In genomic region chr2:169621201-169621710, GRCm38 (mm10) we compare ENCODE assay signal across 10 mouse cellular contexts. TPM values are rescaled to one million over a fixed set of nuclear protein-coding genes. Genes with fewer than 3 reads are reported as not detected.
DNase-seq lines count a peak whose midpoint lies in the region; ATAC-seq lines count a peak whose summit lies in the region.
"Had no signal": no experiment of that assay in that cellular context is flagged by ENCODE, and none has a peak within 500 bp of the region (broad histone marks: within the 10 kb centered on the region; RNA-seq: fewer than 3 reads in every experiment).

No protein-coding gene starts in this region.

- DNase-seq in heart, embryonic 10.5 days (ENCODE audit: low spot score): no peak
- DNase-seq in heart, postnatal 36 days: no peak
- DNase-seq in embryo, embryonic 10 days (ENCODE audit: low spot score): peak; percentile 84
- peak; percentile 63 for DNase-seq in hindbrain, embryonic 14.5 days (ENCODE audit: low spot score)
- DNase-seq in spleen, postnatal 14 days (ENCODE audit: low spot score in 2 of 2): no peak
- DNase-seq in right cerebral cortex, postnatal 4 days: no peak

- no peak overlapping the region for H3K9ac ChIP-seq in hindbrain, embryonic 14.5 days
- no peak overlapping the region for H3K9ac ChIP-seq in limb, embryonic 15.5 days
- H3K9ac ChIP-seq in stomach, embryonic 16.5 days (ENCODE audit: low read length): peak overlapping the region; percentile 59

- H3K27me3 ChIP-seq in heart, embryonic 10.5 days (ENCODE audit: insufficient read depth, poor library complexity, severe bottlenecking): no peaks in the 10 kb centered on the region
- H3K27me3 ChIP-seq in hindbrain, embryonic 14.5 days (ENCODE audit: control insufficient read depth, insufficient read depth, low read length): no peaks in the 10 kb centered on the region
- H3K27me3 ChIP-seq in limb, embryonic 15.5 days: no peaks in the 10 kb centered on the region
- no peaks in the 10 kb centered on the region for H3K27me3 ChIP-seq in stomach, embryonic 16.5 days (ENCODE audit: control insufficient read depth, insufficient read depth, low read length)
- H3K27me3 ChIP-seq: Patski had no signal

- H3K36me3 ChIP-seq in heart, embryonic 10.5 days: no peaks in the 10 kb centered on the region
- no peaks in the 10 kb centered on the region for H3K36me3 ChIP-seq in hindbrain, embryonic 14.5 days (replicated peaks; ENCODE audit: control insufficient read depth, insufficient read depth)
- no peaks in the 10 kb centered on the region for H3K36me3 ChIP-seq in limb, embryonic 15.5 days
- H3K36me3 ChIP-seq in stomach, embryonic 16.5 days (ENCODE audit: control insufficient read depth, insufficient read depth, low read length): no peaks in the 10 kb centered on the region

- peak overlapping the region; percentile 79 for H3K27ac ChIP-seq in heart, embryonic 10.5 days
- no peak overlapping the region for H3K27ac ChIP-seq in hindbrain, embryonic 14.5 days
- H3K27ac ChIP-seq in limb, embryonic 15.5 days: no peak overlapping the region
- no peak overlapping the region; the same call in 1 of the 2 replicates for H3K27ac ChIP-seq in stomach, embryonic 16.5 days (ENCODE audit: low read length)

- no peak for ATAC-seq in hindbrain, embryonic 14.5 days (ENCODE audit: low FRiP score)
- peak; percentile 67; the same call in 1 of the 2 replicates for ATAC-seq in limb, embryonic 15.5 days (ENCODE audit: insufficient number of reproducible peaks, low FRiP score, low TSS enrichment, low read depth)
- peak; percentile 73 for ATAC-seq in stomach, embryonic 16.5 days (ENCODE audit: insufficient read depth, low FRiP score)
- ATAC-seq: Patski had no signal

- peak overlapping the region; percentile 29 for H3K4me2 ChIP-seq in hindbrain, embryonic 14.5 days (replicated peaks)
- H3K4me2 ChIP-seq in limb, embryonic 15.5 days: peak overlapping the region; percentile 58
- peak overlapping the region; percentile 59 for H3K4me2 ChIP-seq in stomach, embryonic 16.5 days (ENCODE audit: low read depth, low read length)

- intact Hi-C loops in heart, postnatal 36 days (cut with DNase I): loop anchor here (5.0 kb wide), 1 partner anchor 559 kb away; no protein-coding TSS in a partner anchor

- peak overlapping the region; percentile 22; the same call in 1 of the 2 replicates for H3K4me3 ChIP-seq in heart, embryonic 10.5 days
- no peak overlapping the region for H3K4me3 ChIP-seq in hindbrain, embryonic 14.5 days (replicated peaks; ENCODE audit: low read length)
- peak overlapping the region; percentile 32 for H3K4me3 ChIP-seq in limb, embryonic 15.5 days
- H3K4me3 ChIP-seq in stomach, embryonic 16.5 days (replicated peaks; ENCODE audit: low read length): peak overlapping the region; percentile 27

- H3K4me1 ChIP-seq in heart, embryonic 10.5 days: peaks cover 27% of the 10 kb centered on the region
- H3K4me1 ChIP-seq in hindbrain, embryonic 14.5 days (replicated peaks; ENCODE audit: control insufficient read depth, insufficient read depth, low read length): peaks cover 9% of the 10 kb centered on the region; the same call in 1 of the 2 replicates
- H3K4me1 ChIP-seq in limb, embryonic 15.5 days: peaks cover 9% of the 10 kb centered on the region
- 0 out of 2 replicates have a peak, but pooled peaks cover 6% of the 10 kb centered on the region for H3K4me1 ChIP-seq in stomach, embryonic 16.5 days (ENCODE audit: control insufficient read depth, insufficient read depth, low read length)

- WGBS in heart, embryonic 10.5 days: 49% methylated on average over 15 of the region's 15 CpGs
- 33% methylated on average over 15 of the region's 15 CpGs for WGBS in hindbrain, embryonic 14.5 days
- 4% methylated on average over 15 of the region's 15 CpGs for WGBS in limb, embryonic 15.5 days
- 25% methylated on average over 15 of the region's 15 CpGs for WGBS in stomach, embryonic 16.5 days

- no peaks in the 10 kb centered on the region for H3K9me3 ChIP-seq in heart, embryonic 10.5 days
- H3K9me3 ChIP-seq in hindbrain, embryonic 14.5 days (ENCODE audit: control insufficient read depth, low read length): no peaks in the 10 kb centered on the region
- no peaks in the 10 kb centered on the region for H3K9me3 ChIP-seq in limb, embryonic 15.5 days
- no peaks in the 10 kb centered on the region for H3K9me3 ChIP-seq in stomach, embryonic 16.5 days (replicated peaks; ENCODE audit: control insufficient read depth, low read length)

RNA-seq across cellular contexts. Expression of gene Tshz2, which starts 11.6 kb away (rescaled TPM):
- polyA plus RNA-seq in heart, embryonic 10.5 days (2016; fragmentation: Nextera tagmentation; extraction: Ambion mirVana): 3.9 and 5.7 TPM in 2 replicates
- 10 to 100 TPM; 13.6 to 14.9 TPM for total RNA-seq in heart, postnatal 36 days (2021)
- 29.8 and 38.1 TPM in 2 replicates for polyA plus RNA-seq in hindbrain, embryonic 14.5 days (2014; fragmentation: Nextera tagmentation; extraction: Ambion mirVana)
- 9.1 and 9.8 TPM in 2 replicates for polyA plus RNA-seq in limb, embryonic 15.5 days (2015; fragmentation: Nextera tagmentation; extraction: Ambion mirVana)
- 11.2 and 13.5 TPM in 2 replicates for polyA plus RNA-seq in stomach, embryonic 16.5 days (2015; fragmentation: Nextera tagmentation; extraction: Ambion mirVana)

RNA-seq across cellular contexts. Expression of gene Gm11011, which starts 33.7 kb away (rescaled TPM):
- polyA plus RNA-seq in heart, embryonic 10.5 days (2016; fragmentation: Nextera tagmentation; extraction: Ambion mirVana): not detected in 2 replicates
- total RNA-seq in heart, postnatal 36 days (2021): not detected
- polyA plus RNA-seq in hindbrain, embryonic 14.5 days (2014; fragmentation: Nextera tagmentation; extraction: Ambion mirVana): not detected in 2 replicates
- polyA plus RNA-seq in limb, embryonic 15.5 days (2015; fragmentation: Nextera tagmentation; extraction: Ambion mirVana): not detected in 2 replicates
- polyA plus RNA-seq in stomach, embryonic 16.5 days (2015; fragmentation: Nextera tagmentation; extraction: Ambion mirVana): not detected in 2 replicates
- polyA plus RNA-seq: large intestine, adult 2 months; Patski had no signal

Comparison
In these comparisons a context has a peak if more than half of its experiments do, and no peak if none do; other contexts are left out.
1. DNase-seq: peak in embryo, embryonic 10 days (single experiment) and hindbrain, embryonic 14.5 days (single experiment); none in heart, embryonic 10.5 days (single experiment), heart, postnatal 36 days (0 of 2), spleen, postnatal 14 days (0 of 2) and right cerebral cortex, postnatal 4 days (single experiment).
2. Peak in every context shown above with its lines, with median percentiles within 50 percentile points of each other: H3K4me2 ChIP-seq.